Mouse (Mus musculus) forebrain, embryonic 10.5 days (tissue): ENCODE measurements at regions not wholly inside any gene's neighbourhood (a gene's known extent, or its start where the extent isn't known, plus 50 kb on each side); places are given as distances from the start of the nearest gene placed in this dataset.

Source experiments
- DNase-seq: peaks from one replicate; pipeline ENCODE4 v3.0.0-alpha.2; 2017; ENCODE audit warnings: low spot score; ENCODE audit errors: extremely low spot score
- H3K27ac ChIP-seq: fragments of 300-500 bp; sonication (generic); 2 replicates; pipeline ENCODE4 v1.5.1; 2016; ENCODE audit warnings: mild to moderate bottlenecking
- H3K27me3 ChIP-seq: fragments of 300-500 bp; sonication (generic); 2 replicates; pipeline ENCODE4 v1.6.1; 2016; ENCODE audit warnings: mild to moderate bottlenecking; ENCODE audit not compliant: poor library complexity, severe bottlenecking
- H3K36me3 ChIP-seq: fragments of 300-500 bp; sonication (generic); replicated peaks from 2 replicates; pipeline ENCODE4 v1.6.1; 2016; ENCODE audit warnings: mild to moderate bottlenecking, moderate library complexity
- H3K4me1 ChIP-seq: fragments of 300-500 bp; sonication (generic); 2 replicates; pipeline ENCODE4 v1.6.1; 2016
- H3K4me3 ChIP-seq: fragments of 300-500 bp; sonication (generic); 2 replicates; pipeline ENCODE4 v1.5.1; 2016; ENCODE audit warnings: mild to moderate bottlenecking, moderate library complexity
- H3K9me3 ChIP-seq: fragments of 300-500 bp; sonication (generic); 2 replicates; pipeline ENCODE4 v1.6.1; 2016; ENCODE audit warnings: mild to moderate bottlenecking, moderate library complexity
- WGBS: fragments of 180-500 bp; shearing (Covaris S2); methylation state at CpG from one replicate; pipeline ENCODE4 v1.1.7; 2016; 5-methylcytosine and 5-hydroxymethylcytosine counted together

- no peaks in the 10 kb centered on the region for H3K4me1 ChIP-seq
- no peaks in the 10 kb centered on the region for H3K27me3 ChIP-seq
- H3K36me3 ChIP-seq, result no peaks in the 10 kb centered on the region
- no peaks in the 10 kb centered on the region for H3K9me3 ChIP-seq
- 94% methylated on average over 15 of the region's 15 CpGs for WGBS
- H3K4me3 ChIP-seq, result no peak overlapping the region
- no peak for DNase-seq
- no peak overlapping the region for H3K27ac ChIP-seq
Observed at GRCm38 (mm10) chr11:39733434-39734076, 961.4 kb downstream of the Mat2b start.

GRCm38 (mm10) chr11:39723621-39724020 lies 971.4 kb downstream of the Mat2b start:
- H3K27ac ChIP-seq, result no peak overlapping the region
- no peaks in the 10 kb centered on the region for H3K27me3 ChIP-seq
- H3K4me3 ChIP-seq, result no peak overlapping the region
- H3K9me3 ChIP-seq, result no peaks in the 10 kb centered on the region
- no peak for DNase-seq
- no peaks in the 10 kb centered on the region; the same call in 1 of the 2 replicates for H3K4me1 ChIP-seq
- no peaks in the 10 kb centered on the region for H3K36me3 ChIP-seq

GRCm38 (mm10) chr11:39678521-39678920 lies 1016.5 kb downstream of the Mat2b start:
- H3K4me3 ChIP-seq, result no peak overlapping the region
- H3K36me3 ChIP-seq, result no peaks in the 10 kb centered on the region
- H3K9me3 ChIP-seq, result no peaks in the 10 kb centered on the region
- no peak overlapping the region for H3K27ac ChIP-seq
- DNase-seq, result no peak
- WGBS, result 84% methylated on average over 2 of the region's 2 CpGs
- H3K27me3 ChIP-seq, result no peaks in the 10 kb centered on the region
- H3K4me1 ChIP-seq, result no peaks in the 10 kb centered on the region

GRCm38 (mm10) chr11:39653595-39653994 lies 1041.4 kb downstream of the Mat2b start:
- H3K9me3 ChIP-seq, result no peaks in the 10 kb centered on the region
- 94% methylated on average over 5 of the region's 5 CpGs for WGBS

GRCm38 (mm10) chr11:39619356-39619755 lies 1075.6 kb downstream of the Mat2b start:
- 93% methylated on average over 1 of the region's 1 CpGs for WGBS
- Histone ChIP-seq H3K4me3 (no peak overlapping the region), H3K4me1 (no peaks in the 10 kb centered on the region), H3K27ac (no peak overlapping the region), H3K9me3 (no peaks in the 10 kb centered on the region), H3K36me3 (no peaks in the 10 kb centered on the region), H3K27me3 (no peaks in the 10 kb centered on the region)
- DNase-seq, result no peak

More at GRCm38 (mm10) chr11:39653595-39653994, 1041.4 kb downstream of the Mat2b start:
- Histone ChIP-seq H3K4me3 (no peak overlapping the region), H3K4me1 (no peaks in the 10 kb centered on the region), H3K36me3 (no peaks in the 10 kb centered on the region), H3K27ac (no peak overlapping the region), H3K27me3 (no peaks in the 10 kb centered on the region)
- no peak for DNase-seq

- DNase-seq, result no peak
Observed at GRCm38 (mm10) chr11:39615843-39616242, 1079.2 kb downstream of the Mat2b start.

GRCm38 (mm10) chr11:39596479-39596878 lies 1098.5 kb downstream of the Mat2b start:
- no peaks in the 10 kb centered on the region for H3K36me3 ChIP-seq
- no peak for DNase-seq
- H3K27me3 ChIP-seq, result peaks cover 11% of the 10 kb centered on the region; the same call in 1 of the 2 replicates
- 14% methylated on average over 4 of the region's 4 CpGs for WGBS
- no peaks in the 10 kb centered on the region for H3K9me3 ChIP-seq
- no peak overlapping the region for H3K27ac ChIP-seq
- H3K4me3 ChIP-seq, result no peak overlapping the region
- peaks cover 29% of the 10 kb centered on the region for H3K4me1 ChIP-seq

More at GRCm38 (mm10) chr11:39615843-39616242, 1079.2 kb downstream of the Mat2b start:
- no peak overlapping the region for H3K27ac ChIP-seq
- H3K27me3 ChIP-seq, result no peaks in the 10 kb centered on the region
- H3K4me1 ChIP-seq, result no peaks in the 10 kb centered on the region
- WGBS, result 84% methylated on average over 3 of the region's 3 CpGs
- no peaks in the 10 kb centered on the region for H3K36me3 ChIP-seq
- H3K4me3 ChIP-seq, result no peak overlapping the region
- H3K9me3 ChIP-seq, result no peaks in the 10 kb centered on the region

GRCm38 (mm10) chr11:39588641-39589385 lies 1106.2 kb downstream of the Mat2b start:
- Histone ChIP-seq H3K27me3 (peaks cover under 1% of the 10 kb centered on the region; the same call in 1 of the 2 replicates), H3K36me3 (no peaks in the 10 kb centered on the region), H3K4me1 (peaks cover 13% of the 10 kb centered on the region), H3K27ac (0 out of 2 replicates have a peak overlapping the region, but pooled peaks have one; percentile 30), H3K9me3 (no peaks in the 10 kb centered on the region), H3K4me3 (peak overlapping the region; percentile 20; the same call in 1 of the 2 replicates)
- peak; percentile 56 for DNase-seq
- WGBS, result 17% methylated on average over 15 of the region's 15 CpGs

- no peaks in the 10 kb centered on the region for H3K4me1 ChIP-seq
- no peak overlapping the region for H3K4me3 ChIP-seq
- 70% methylated on average over 3 of the region's 3 CpGs for whole genome bisulfite sequencing
- no peak overlapping the region for H3K27ac ChIP-seq
- no peaks in the 10 kb centered on the region for H3K36me3 ChIP-seq
- H3K27me3 ChIP-seq, result no peaks in the 10 kb centered on the region
- DNase-seq, result no peak
- no peaks in the 10 kb centered on the region for H3K9me3 ChIP-seq
Observed at GRCm38 (mm10) chr11:39558287-39558686, 1136.7 kb downstream of the Mat2b start.

- Histone ChIP-seq H3K4me1 (no peaks in the 10 kb centered on the region), H3K27me3 (no peaks in the 10 kb centered on the region), H3K4me3 (no peak overlapping the region), H3K27ac (no peak overlapping the region), H3K36me3 (no peaks in the 10 kb centered on the region), H3K9me3 (no peaks in the 10 kb centered on the region)
- WGBS, result 74% methylated on average over 3 of the region's 3 CpGs
- DNase-seq, result no peak
Observed at GRCm38 (mm10) chr11:39550066-39550465, 1144.9 kb downstream of the Mat2b start.

- WGBS, result 47% methylated on average over 7 of the region's 7 CpGs
- H3K27ac ChIP-seq, result no peak overlapping the region
- no peaks in the 10 kb centered on the region for H3K9me3 ChIP-seq
- no peaks in the 10 kb centered on the region for H3K36me3 ChIP-seq
- no peak overlapping the region for H3K4me3 ChIP-seq
- no peaks in the 10 kb centered on the region for H3K4me1 ChIP-seq
- DNase-seq, result no peak
- no peaks in the 10 kb centered on the region for H3K27me3 ChIP-seq
Observed at GRCm38 (mm10) chr11:39524866-39525649, 1169.9 kb downstream of the Mat2b start.

- no peak for DNase-seq
- Histone ChIP-seq H3K27me3 (no peaks in the 10 kb centered on the region), H3K4me1 (no peaks in the 10 kb centered on the region), H3K4me3 (no peak overlapping the region), H3K36me3 (no peaks in the 10 kb centered on the region), H3K27ac (no peak overlapping the region), H3K9me3 (no peaks in the 10 kb centered on the region)
- 92% methylated on average over 4 of the region's 4 CpGs for WGBS
Observed at GRCm38 (mm10) chr11:39495253-39495652, 1199.8 kb downstream of the Mat2b start.

GRCm38 (mm10) chr11:39477136-39477535 lies 1217.9 kb downstream of the Mat2b start:
- 69% methylated on average over 8 of the region's 8 CpGs for WGBS
- no peak overlapping the region for H3K27ac ChIP-seq

More at GRCm38 (mm10) chr11:39477136-39477535, 1217.9 kb downstream of the Mat2b start:
- Histone ChIP-seq H3K9me3 (no peaks in the 10 kb centered on the region), H3K27me3 (no peaks in the 10 kb centered on the region), H3K4me1 (no peaks in the 10 kb centered on the region), H3K36me3 (no peaks in the 10 kb centered on the region), H3K4me3 (no peak overlapping the region)
- no peak for DNase-seq
